Mouse (Mus musculus) neutrophil, adult 5-6 weeks (primary cell): ENCODE measurements around the gene Kdelc1. TPM values are rescaled to one million over a fixed set of nuclear protein-coding genes. Genes with fewer than 3 reads are reported as not detected.

Experiments
- ATAC-seq: fragments of 151-379, 151-347 bp; 2 replicates; pipeline ENCODE4 v1.8.0; 2017; ENCODE audit warnings: mild to moderate bottlenecking, moderate TSS enrichment; ENCODE audit not compliant: insufficient number of reproducible peaks, poor library complexity, low FRiP score, severe bottlenecking; ENCODE audit errors: extremely low read depth
- total RNA-seq: library from RNA; stranded (forward); fragments of 200-1000 nt; gene quantifications from 2 replicates; pipeline ENCODE4 v1.2.3, GENCODE M21; 2017

Kdelc1 gene
- total RNA-seq, 1 experiment from 2014 or later: 1.2 TPM

DNA sequence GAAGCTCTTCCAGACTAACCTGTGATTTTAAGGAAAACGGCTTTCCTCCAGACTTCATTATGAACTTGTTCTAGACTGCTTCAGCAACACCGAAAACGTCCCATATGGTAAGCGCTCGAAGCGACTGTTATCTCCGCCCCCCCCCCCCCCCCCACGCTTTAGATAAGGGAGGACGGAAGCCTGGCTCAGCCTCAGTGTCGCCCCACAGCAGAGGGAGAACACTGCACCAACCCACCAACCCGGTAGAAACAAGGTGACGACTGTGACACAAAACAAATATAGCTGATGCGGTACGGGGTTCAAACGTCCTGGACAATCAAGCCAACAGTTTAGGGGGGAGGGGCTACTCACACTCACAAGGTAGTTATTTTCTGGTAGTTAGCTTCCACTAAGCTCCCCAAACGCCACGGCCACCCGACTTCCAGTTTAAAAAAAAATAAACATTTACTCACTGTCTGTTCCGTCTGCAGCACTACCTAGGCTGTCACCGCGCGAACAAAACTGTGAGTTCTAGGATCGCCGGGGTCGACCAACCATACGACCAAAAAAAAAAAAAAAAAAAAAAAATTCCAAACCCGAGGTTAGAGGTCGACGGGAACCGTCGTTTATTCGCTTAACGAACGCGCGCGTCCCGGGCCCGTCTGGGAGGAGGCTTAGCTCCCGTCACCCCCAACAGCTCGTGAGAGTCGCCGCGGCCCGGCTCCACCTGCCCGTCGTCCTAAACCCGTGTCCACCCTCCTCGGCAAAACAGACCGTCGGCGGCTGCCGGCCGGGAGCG is 17.0 kb downstream of the Kdelc1 start:
- peak; percentile 77 for ATAC-seq

DNA sequence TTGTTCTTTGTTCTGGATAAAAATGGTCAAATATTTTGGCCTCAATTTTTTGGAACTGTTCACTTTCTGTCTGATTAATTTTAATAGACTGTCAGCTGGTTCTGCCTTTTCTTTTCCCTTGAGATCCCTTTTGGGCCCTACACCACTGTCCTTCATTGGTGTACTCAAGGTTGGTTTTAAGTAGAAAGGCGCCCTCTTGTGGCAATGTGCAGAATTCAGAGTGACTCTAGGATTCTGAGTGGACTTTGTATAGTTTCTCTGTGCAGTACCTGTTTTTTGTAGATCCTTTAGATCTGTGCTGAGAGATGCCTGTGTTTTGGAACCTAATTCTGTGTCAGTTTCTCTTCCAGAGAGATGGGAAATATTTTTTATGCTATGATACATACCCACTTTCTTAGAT is 54.0 kb downstream of the Kdelc1 start:
- ATAC-seq: peak; percentile 81

DNA sequence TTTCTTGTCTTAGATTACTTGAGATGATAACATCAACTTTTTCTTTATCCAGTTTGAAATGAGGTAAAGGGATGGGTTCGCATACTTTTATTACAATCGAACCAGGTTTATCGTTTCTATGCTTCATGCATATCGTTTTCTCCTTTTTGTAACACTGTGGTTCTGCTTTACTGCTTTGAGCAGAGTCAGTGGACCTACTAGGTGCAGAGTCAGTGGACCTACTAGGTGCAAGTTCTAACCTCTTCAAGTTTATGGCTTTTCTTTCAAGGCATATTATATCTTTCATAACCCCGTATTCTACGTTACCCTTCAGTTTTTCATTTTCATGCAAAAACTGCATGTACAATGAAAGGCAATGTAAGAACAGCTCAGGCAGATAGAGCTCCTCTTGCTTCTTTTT is 55.2 kb downstream of the Kdelc1 start:
- ATAC-seq: no peak

DNA sequence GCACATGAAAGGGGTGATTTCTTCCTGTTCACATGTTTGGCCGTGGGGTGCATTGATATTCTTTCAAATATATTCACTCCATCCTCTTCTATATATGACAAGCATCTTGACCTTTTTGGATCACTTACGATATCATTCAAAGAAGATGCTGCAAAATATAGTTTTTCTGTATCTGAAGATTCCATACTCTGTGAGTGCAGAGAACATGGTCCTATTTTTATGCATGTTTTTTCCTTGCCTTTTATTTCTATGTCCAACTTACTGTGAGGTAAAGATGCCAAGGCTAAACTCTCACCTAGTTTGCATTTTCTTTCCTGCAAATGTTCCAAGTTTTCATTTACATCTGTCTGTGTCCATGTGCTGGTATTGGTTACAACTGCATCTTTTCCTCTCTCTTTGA is 56.8 kb downstream of the Kdelc1 start, which contains the start of gene Gm8251:
TSS of gene Gm8251 (minus strand) at position 101 of the 400 bp plus-strand sequence.
- ATAC-seq: no peak

DNA sequence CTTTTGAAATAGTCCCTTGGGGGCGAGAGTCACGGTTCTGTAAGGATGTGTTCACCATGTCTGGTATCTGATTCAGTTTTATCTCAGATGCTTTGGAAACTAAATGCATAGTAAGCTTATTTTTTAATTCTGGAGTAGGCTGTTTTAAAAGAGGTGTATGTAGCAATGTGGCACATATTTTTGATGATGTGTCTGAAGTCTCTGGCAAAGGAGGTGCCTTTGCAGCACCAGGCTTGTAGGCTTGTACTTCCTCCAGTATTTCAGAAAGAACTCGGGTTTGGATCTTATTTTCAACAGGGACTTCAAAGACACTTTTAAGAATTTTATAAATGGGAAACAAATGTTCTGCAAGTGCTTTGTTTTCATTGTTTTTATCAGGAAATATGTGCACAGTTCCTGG is 60.8 kb downstream of the Kdelc1 start:
- no peak for ATAC-seq

Other genes with a start within 250 kb of the Kdelc1 start
- 84.8 and 100 TPM in 2 replicates for gene Tpp2, start 185.2 kb downstream of the Kdelc1 start, total RNA-seq
- 0.25 and 0.58 TPM in 2 replicates for gene Mettl21c, start 98.8 kb downstream of the Kdelc1 start, total RNA-seq
- 0.81 and 0.86 TPM in 2 replicates for gene Gm8251, start 56.9 kb downstream of the Kdelc1 start, total RNA-seq
- gene Tex30, start 16.4 kb downstream of the Kdelc1 start, total RNA-seq: 18.2 and 19.0 TPM in 2 replicates
- gene Bivm, start 149 bp upstream of the Kdelc1 start, total RNA-seq: 1.6 and 2.1 TPM in 2 replicates
- gene Ercc5, start 28.9 kb upstream of the Kdelc1 start, total RNA-seq: 21.5 and 23.5 TPM in 2 replicates
- gene Mettl21e, start 100.2 kb upstream of the Kdelc1 start, total RNA-seq: not detected in 2 replicates